Mouse (Mus musculus) CD4-positive, CD25-positive, alpha-beta regulatory T cell, adult 4 months (primary cell): Measurements from ENCODE around the gene Gm28230. TPM values are rescaled to one million over a fixed set of nuclear protein-coding genes. Genes with fewer than 3 reads are reported as not detected.

ENCODE experiments used
- ATAC-seq: one replicate; pipeline ENCODE4 v1.8.0; 2017
- polyA plus RNA-seq, 2 experiments: library from polyadenylated mRNA; unstranded; fragments of 100-300 nt; shearing (Covaris generic); gene quantifications; one replicate each; pipeline ENCODE4 v1.2.1; 2017

Gm28230 gene
- polyA plus RNA-seq, 2 experiments from 2014 or later, result not detected

- no peak for ATAC-seq
Measured at GRCm38 (mm10) chr2:74704393-74704998, 22.0 kb upstream of the Gm28230 start, which contains the start of gene Hoxd8. Gene Hoxd8 (plus strand): TSS chr2:74704615.

GRCm38 (mm10) chr2:74704999-74705466 is 21.5 kb upstream of the Gm28230 start:
- ATAC-seq, result peak; percentile 12

DNA sequence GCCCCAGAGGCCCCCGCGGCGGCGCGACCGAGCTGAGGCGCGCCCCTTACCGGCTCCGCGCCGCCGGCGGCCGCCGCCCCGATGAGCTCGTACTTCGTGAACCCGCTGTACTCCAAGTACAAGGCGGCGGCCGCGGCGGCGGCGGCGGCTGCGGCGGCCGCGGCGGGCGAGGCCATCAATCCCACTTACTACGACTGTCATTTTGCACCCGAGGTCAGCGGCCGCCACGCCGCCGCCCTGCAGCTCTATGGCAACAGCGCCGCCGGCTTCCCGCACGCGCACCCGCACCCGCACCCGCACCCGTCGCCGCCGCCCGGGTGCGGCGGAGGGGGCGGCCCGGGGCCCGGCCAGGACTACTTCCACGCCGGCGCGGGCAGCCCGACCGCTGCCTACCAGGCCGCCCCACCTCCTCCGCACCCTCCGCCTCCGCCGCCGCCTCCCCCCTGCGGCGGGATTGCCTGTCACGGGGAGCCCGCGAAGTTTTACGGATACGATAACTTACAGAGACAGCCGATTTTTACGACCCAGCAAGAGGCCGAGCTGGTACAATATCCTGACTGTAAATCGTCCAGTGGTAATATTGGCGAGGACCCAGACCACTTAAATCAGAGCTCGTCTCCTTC is 20.9 kb upstream of the Gm28230 start:
- ATAC-seq, result peak; percentile 34

DNA sequence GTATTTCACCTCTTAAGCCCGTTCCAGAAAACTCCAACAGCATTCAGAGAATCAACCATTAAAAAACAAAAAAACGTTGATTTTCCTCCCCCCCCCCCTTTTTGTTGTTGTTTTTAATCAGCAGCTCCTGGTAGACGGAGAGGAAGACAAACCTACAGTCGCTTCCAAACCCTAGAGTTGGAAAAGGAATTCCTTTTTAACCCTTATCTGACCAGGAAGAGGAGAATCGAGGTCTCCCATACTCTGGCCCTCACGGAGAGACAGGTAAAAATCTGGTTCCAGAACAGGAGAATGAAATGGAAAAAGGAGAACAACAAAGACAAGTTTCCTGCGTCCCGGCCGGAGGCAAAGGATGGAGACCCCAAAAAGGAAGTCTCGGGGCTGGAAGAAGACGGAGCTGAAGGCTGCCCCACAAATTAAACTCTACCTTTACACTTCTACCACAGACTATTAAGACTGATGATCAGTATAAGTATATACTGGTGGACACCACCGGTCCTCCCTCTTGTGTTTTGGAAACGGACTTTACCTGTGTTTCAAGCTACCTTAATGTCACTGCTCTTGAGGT is 20.1 kb upstream of the Gm28230 start:
- ATAC-seq, result no peak

GRCm38 (mm10) chr2:74707599-74707998 is 18.9 kb upstream of the Gm28230 start:
- ATAC-seq, result no peak

DNA sequence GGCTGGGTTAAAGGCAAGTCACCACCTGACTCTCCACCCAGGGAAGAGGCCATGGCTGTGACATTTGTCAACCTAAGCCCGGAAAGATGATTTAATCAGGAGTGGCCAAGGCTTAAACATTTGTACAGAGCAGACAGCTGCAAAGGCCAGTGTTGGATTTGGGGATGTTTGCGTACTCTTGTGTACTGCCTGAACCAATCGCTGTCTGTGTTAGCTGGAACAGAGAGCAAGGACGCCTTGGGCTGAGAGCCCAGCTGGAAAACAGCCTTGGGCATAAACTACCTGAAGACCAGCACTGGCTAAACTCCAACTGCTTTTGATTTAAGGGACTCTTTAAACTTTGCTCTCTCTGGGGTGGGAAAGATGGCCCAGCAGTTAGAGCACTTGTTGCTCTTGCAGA is 17.9 kb upstream of the Gm28230 start:
- ATAC-seq, result no peak

DNA sequence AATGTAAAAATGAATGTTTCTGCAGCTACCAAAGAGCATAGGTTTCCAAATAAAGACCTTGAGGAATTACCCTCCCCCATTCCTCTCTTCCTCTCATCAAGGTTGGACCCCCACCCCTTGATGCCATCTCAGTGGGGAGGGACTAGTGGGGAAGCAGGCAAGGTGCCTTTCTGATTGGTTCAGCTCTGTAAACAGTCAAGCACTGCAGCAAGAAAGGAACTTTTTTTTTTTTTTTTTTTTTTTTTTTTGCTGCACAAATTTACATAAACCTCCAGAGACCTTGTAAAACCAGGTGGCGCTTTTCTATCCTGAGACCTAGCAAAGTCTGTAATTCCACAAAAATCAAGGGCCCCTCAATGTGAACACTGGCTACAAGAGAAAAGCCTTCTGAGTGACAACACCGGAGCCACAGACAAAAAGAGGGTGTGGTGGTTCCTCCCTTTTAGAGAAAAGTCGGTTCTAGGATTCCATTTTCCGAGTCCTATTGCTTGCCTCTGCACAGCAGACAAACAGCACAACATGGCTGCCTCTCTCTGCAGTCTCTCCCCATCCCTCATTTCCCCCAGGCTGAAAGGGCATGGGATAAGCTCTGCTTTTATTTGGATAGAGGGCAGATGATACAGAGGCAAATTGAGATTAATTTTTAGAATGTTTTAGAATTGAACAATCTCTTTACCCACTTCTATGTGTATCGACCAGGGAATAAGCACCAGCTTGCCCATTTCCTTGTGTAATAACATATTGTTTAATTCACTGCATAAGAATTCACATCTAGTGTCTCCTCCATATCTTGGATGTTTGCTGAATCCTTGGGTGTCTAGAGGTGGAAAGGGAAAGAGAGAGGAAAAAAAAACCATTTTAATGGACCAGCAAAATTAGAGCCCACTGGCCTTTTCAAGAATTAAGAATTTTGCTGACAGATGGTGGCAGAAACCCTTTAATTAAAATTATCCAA is 16.8 kb upstream of the Gm28230 start:
- no peak for ATAC-seq

GRCm38 (mm10) chr2:74710929-74711543 is 15.5 kb upstream of the Gm28230 start:
- no peak for ATAC-seq

DNA sequence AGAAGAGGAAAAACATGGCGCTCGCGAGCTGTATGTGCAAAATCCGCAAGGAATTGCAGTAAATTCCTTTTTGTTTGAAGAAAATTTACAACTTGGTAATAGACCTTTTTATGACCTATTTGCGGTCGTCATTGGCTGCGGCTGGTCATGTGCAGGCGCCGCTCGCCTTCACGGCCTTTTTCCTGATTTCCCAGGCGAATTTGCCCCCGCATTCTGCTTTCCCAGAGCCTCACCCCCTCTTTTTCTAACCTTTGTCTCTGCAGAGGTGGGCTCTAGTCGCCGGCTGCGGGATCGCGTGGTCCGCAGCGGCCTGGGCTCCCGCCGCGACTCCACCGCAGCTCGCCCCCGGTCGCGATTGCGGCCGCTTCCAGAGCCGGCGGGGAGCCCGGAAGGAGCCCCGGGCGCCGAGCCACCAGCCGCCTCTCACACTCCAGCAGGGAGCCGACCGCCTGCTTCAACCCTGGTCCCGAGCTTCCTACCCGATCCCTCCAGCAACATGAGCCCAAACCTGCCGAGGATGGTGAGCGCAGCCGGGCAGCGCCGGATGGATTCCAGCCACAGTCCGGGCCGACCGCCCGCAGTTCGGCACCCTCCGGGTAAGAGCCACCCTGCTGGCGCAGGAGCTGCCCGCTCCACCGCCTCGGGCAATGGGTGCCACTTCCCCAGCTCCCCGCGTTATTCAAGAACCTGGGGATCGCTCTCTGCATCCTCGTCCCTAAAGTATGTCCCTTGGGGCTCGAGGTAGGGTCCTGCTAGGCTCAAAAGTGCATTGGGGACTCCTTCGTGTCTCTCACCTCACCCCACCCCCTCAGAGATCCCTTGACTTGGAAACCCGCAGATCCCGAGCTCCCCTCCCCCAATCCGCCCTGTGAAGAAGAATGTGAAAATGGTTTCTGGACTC is 14.6 kb upstream of the Gm28230 start, which contains the start of the genes Hoxd3 and Hoxd4:
Hoxd3 (plus strand) TSS at position 207 of the 901 bp plus-strand sequence.
Hoxd4 (plus strand) TSS at position 209 of the 901 bp plus-strand sequence.
- ATAC-seq, result no peak

DNA sequence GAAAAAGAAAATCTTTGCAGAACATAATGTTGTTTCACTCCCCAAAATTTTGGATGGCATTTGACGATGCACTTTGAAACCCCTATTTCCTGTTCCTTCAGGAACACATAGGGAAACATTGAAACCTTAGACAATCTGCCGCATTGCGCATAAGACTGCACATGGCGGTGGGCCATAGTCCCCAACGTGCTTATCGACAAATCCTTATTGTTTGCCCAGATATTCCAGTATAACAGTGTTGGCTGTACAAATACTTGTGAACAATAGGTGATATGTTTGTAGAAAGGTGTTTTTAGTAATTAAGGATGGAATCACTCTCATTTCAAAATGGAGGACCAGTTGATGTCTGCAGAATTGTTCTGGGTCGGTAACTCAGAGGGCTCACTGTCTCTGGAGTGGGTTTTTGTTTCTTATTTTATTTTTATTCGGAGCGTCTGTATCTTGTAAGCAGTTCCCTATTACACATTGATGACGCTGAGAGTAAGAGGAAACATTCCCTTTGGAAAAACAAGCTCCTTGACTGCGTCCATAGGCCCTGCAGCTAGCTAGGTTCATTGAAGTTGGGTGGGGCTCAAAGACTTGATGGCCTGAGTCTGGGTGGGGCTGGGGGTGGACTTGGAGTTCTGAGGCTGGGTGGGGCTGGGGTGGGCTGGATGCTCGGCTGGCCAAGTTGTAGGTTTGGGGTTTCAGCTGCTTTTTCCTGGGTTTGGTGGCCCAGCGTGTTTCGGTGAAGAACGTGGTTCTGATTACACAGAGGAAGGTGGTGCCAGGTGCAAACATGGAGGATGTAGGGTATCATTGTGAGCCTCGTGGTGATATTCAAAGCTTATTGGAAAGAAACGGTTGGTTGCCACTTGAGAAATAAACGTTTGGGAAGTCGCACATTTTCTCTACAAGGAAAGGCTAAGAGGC is 13.0 kb upstream of the Gm28230 start:
- no peak for ATAC-seq

DNA sequence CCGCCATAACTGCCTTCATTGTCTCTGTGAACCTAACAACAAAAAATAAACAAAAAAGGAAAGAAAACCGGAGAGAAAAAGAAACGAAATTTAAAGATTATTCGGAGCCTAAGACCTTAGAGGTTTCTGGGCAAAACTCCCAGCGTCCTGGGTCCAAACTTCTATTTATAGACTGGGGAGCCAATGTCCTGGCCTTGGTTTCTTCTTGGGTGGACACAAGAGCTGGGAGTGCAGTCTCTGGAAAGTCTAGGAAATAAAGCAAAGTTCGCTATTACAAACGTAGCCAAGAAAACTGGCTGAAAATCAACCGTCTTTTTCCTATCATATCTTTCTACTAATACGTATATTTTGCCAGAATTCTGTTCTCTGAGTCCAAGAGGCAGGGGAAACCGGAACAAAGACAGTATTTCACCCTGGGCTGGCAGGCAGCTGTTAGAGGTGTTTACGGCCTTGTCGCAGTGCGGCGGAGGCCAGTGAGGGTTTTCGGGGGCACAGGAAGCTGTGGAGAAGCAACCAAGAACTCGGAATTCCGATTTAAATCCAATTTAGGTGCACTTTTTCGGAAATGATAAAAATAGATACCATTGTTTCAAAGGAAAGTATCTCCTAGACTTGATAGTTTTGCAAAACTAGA is 12.3 kb upstream of the Gm28230 start:
- ATAC-seq, result no peak

- no peak for ATAC-seq
Measured at GRCm38 (mm10) chr2:74714881-74715280, 11.6 kb upstream of the Gm28230 start.

- peak; percentile 69 for ATAC-seq
Measured at GRCm38 (mm10) chr2:74715504-74716241, 10.9 kb upstream of the Gm28230 start.

DNA sequence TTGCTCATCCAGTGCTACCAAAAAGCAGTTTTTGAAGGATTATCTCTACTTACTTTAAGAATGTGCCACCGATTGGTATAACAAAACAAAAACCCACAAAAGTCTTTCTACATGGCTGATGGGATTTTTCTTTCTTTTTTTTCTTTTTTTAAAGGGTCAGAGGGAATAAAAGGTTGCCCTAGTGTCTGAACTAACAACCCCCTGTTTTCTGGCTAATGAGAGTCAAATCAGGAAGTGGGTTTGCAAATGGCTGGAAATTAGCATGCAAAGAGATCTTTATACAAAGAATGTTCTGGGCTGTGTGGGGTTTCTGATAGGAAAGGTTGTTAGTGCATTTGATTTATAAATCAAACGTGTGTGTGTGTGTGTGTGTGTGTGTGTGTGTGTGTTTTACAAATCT is 6.1 kb upstream of the Gm28230 start:
- ATAC-seq, result no peak

- ATAC-seq, result no peak
Measured at GRCm38 (mm10) chr2:74720955-74721491, 5.5 kb upstream of the Gm28230 start.

GRCm38 (mm10) chr2:74721882-74722281 is 4.6 kb upstream of the Gm28230 start:
- ATAC-seq, result no peak

GRCm38 (mm10) chr2:74722949-74723348 is 3.6 kb upstream of the Gm28230 start:
- ATAC-seq, result no peak

DNA sequence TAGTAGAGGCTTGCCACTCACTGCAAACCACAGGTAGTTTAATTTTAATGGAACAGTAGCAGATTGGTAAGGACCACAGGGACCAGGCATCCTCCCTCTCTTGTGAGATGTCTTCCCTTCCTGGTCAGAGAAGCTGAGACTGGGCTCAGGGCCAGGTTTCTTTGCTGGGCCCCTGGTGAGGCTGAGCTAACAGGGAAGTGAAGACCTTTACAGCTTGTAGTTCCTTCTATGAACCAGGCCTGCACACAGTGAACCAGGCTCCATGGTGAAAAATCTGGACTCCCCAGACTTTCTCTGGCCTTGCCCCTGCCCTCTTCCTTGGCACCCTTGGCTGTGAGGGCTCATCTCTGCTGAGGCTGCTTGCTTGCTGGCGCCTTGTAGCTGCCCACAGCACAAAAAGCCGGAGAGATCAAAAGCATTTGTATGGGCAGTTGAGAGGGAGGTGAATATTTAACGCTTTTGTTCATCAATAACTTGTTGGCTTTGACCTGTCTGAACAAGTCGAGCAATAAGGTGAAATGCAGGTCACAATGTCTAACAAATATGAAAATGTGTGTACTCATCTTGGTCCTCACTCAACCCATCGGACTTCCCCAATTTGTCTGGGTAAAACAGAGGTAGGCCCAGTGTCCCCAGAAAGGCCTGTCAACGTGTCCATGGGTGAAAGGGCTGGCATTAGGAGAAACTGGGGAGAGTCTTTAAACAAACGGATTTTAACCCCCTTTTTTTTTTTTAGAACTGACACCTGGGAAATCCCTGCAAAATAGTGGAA is 2.1 kb upstream of the Gm28230 start:
- ATAC-seq, result no peak
